Comparison of ENCODE assay signal across 15 mouse cellular contexts in genomic region chr19:53839837-53840236, GRCm38 (mm10). TPM values are rescaled to one million over a fixed set of nuclear protein-coding genes. Genes with fewer than 3 reads are reported as not detected.
DNase-seq lines count a peak whose midpoint lies in the region; ATAC-seq lines count a peak whose summit lies in the region.
"Had no signal": no experiment of that assay in that cellular context is flagged by ENCODE, and none has a peak within 500 bp of the region (broad histone marks: within the 10 kb centered on the region; RNA-seq: fewer than 3 reads in every experiment).

No protein-coding gene starts in this region.

- no peak overlapping the region for H3K4me3 ChIP-seq in hindbrain, embryonic 15.5 days
- no peak overlapping the region for H3K4me3 ChIP-seq in hindbrain, embryonic 11.5 days (ENCODE audit: low read depth, low read length)
- H3K4me3 ChIP-seq in embryonic facial prominence, embryonic 14.5 days (ENCODE audit: low read depth, low read length): no peak overlapping the region
- H3K4me3 ChIP-seq in forebrain, embryonic 14.5 days (ENCODE audit: low read depth, low read length): no peak overlapping the region
- H3K4me3 ChIP-seq in midbrain, embryonic 16.5 days (ENCODE audit: low read depth, low read length): no peak overlapping the region
- H3K4me3 ChIP-seq: intestine, embryonic 15.5 days; stomach, embryonic 15.5 days had no signal

- H3K9me3 ChIP-seq in hindbrain, embryonic 15.5 days: no peaks in the 10 kb centered on the region
- no peaks in the 10 kb centered on the region for H3K9me3 ChIP-seq in hindbrain, embryonic 11.5 days (ENCODE audit: control insufficient read depth, low read length)
- H3K9me3 ChIP-seq in embryonic facial prominence, embryonic 14.5 days (ENCODE audit: control insufficient read depth, low read length): no peaks in the 10 kb centered on the region
- no peaks in the 10 kb centered on the region for H3K9me3 ChIP-seq in forebrain, embryonic 14.5 days (replicated peaks; ENCODE audit: control insufficient read depth, low read length)
- H3K9me3 ChIP-seq in midbrain, embryonic 16.5 days (replicated peaks; ENCODE audit: control insufficient read depth, low read length, poor library complexity, severe bottlenecking): no peaks in the 10 kb centered on the region
- H3K9me3 ChIP-seq: intestine, embryonic 15.5 days; stomach, embryonic 15.5 days had no signal

- DNase-seq in hindbrain, embryonic 11.5 days (ENCODE audit: low spot score): no peak
- peak; percentile 34 for DNase-seq in embryonic facial prominence, embryonic 14.5 days (ENCODE audit: low spot score)
- peak; percentile 83 for DNase-seq in forebrain, embryonic 14.5 days (ENCODE audit: low spot score)
- DNase-seq in heart, adult 8-10 months (ENCODE audit: low spot score): no peak
- DNase-seq in kidney, postnatal 14 days: no peak
- DNase-seq: heart, adult 11 months; heart, postnatal 10 days; kidney, postnatal 36 days; right cerebral cortex, postnatal 4 days; thymus, postnatal 4 days had no signal

- H3K27me3 ChIP-seq in hindbrain, embryonic 15.5 days: no peaks in the 10 kb centered on the region
- no peaks in the 10 kb centered on the region for H3K27me3 ChIP-seq in hindbrain, embryonic 11.5 days (ENCODE audit: control insufficient read depth, insufficient read depth, low read length)
- H3K27me3 ChIP-seq in embryonic facial prominence, embryonic 14.5 days (replicated peaks; ENCODE audit: control insufficient read depth, insufficient read depth, low read length): no peaks in the 10 kb centered on the region
- H3K27me3 ChIP-seq in forebrain, embryonic 14.5 days (replicated peaks; ENCODE audit: control insufficient read depth, insufficient read depth, low read length): no peaks in the 10 kb centered on the region
- H3K27me3 ChIP-seq in midbrain, embryonic 16.5 days (ENCODE audit: control insufficient read depth, insufficient read depth, low read depth, low read length): no peaks in the 10 kb centered on the region
- H3K27me3 ChIP-seq: intestine, embryonic 15.5 days; stomach, embryonic 15.5 days had no signal

- peaks cover 8% of the 10 kb centered on the region; the same call in 1 of the 2 replicates for H3K4me1 ChIP-seq in hindbrain, embryonic 15.5 days (replicated peaks)
- H3K4me1 ChIP-seq in hindbrain, embryonic 11.5 days (replicated peaks; ENCODE audit: control insufficient read depth, insufficient read depth, low read length): no peaks in the 10 kb centered on the region
- H3K4me1 ChIP-seq in embryonic facial prominence, embryonic 14.5 days (ENCODE audit: control insufficient read depth, insufficient read depth, low read length): peaks cover 21% of the 10 kb centered on the region; the same call in 1 of the 2 replicates
- peaks cover 19% of the 10 kb centered on the region for H3K4me1 ChIP-seq in forebrain, embryonic 14.5 days (ENCODE audit: control insufficient read depth, insufficient read depth, low read length)
- H3K4me1 ChIP-seq in midbrain, embryonic 16.5 days (ENCODE audit: control insufficient read depth, insufficient read depth, low read length): no peaks in the 10 kb centered on the region
- H3K4me1 ChIP-seq: stomach, embryonic 15.5 days had no signal

- 39% methylated on average over 6 of the region's 6 CpGs for whole genome bisulfite sequencing in hindbrain, embryonic 15.5 days
- 52% methylated on average over 6 of the region's 6 CpGs for WGBS in hindbrain, embryonic 11.5 days
- WGBS in embryonic facial prominence, embryonic 14.5 days: 50% methylated on average over 6 of the region's 6 CpGs
- 21% methylated on average over 6 of the region's 6 CpGs for WGBS in forebrain, embryonic 14.5 days
- WGBS in midbrain, embryonic 16.5 days: 19% methylated on average over 6 of the region's 6 CpGs

- ATAC-seq in hindbrain, embryonic 15.5 days (ENCODE audit: low FRiP score, low read depth): 0 out of 2 replicates have a peak, but pooled peaks have one; percentile 38
- ATAC-seq in hindbrain, embryonic 11.5 days (ENCODE audit: low FRiP score): no peak
- ATAC-seq in embryonic facial prominence, embryonic 14.5 days (ENCODE audit: low read depth): no peak
- ATAC-seq in forebrain, embryonic 14.5 days: peak; percentile 80
- peak; percentile 60; the same call in 1 of the 2 replicates for ATAC-seq in midbrain, embryonic 16.5 days
- ATAC-seq: CD4-positive, CD25-positive, alpha-beta regulatory T cell, adult 4 months; intestine, embryonic 15.5 days had no signal

- no peaks in the 10 kb centered on the region for H3K36me3 ChIP-seq in hindbrain, embryonic 15.5 days
- no peaks in the 10 kb centered on the region for H3K36me3 ChIP-seq in hindbrain, embryonic 11.5 days (ENCODE audit: control insufficient read depth, insufficient read depth, low read length)
- H3K36me3 ChIP-seq in embryonic facial prominence, embryonic 14.5 days (ENCODE audit: control insufficient read depth, insufficient read depth, low read length): no peaks in the 10 kb centered on the region
- H3K36me3 ChIP-seq in forebrain, embryonic 14.5 days (ENCODE audit: control insufficient read depth, insufficient read depth, low read length): no peaks in the 10 kb centered on the region
- H3K36me3 ChIP-seq in midbrain, embryonic 16.5 days (ENCODE audit: control insufficient read depth, insufficient read depth, low read length): no peaks in the 10 kb centered on the region
- H3K36me3 ChIP-seq: intestine, embryonic 15.5 days; stomach, embryonic 15.5 days had no signal

- H3K27ac ChIP-seq in hindbrain, embryonic 15.5 days (replicated peaks): no peak overlapping the region
- H3K27ac ChIP-seq in hindbrain, embryonic 11.5 days (ENCODE audit: low read depth, low read length): no peak overlapping the region
- peak overlapping the region; percentile 49; the same call in 1 of the 2 replicates for H3K27ac ChIP-seq in embryonic facial prominence, embryonic 14.5 days (replicated peaks; ENCODE audit: low read depth, low read length)
- H3K27ac ChIP-seq in forebrain, embryonic 14.5 days (ENCODE audit: low read depth, low read length): no peak overlapping the region
- no peak overlapping the region for H3K27ac ChIP-seq in midbrain, embryonic 16.5 days (ENCODE audit: low read length)
- H3K27ac ChIP-seq: intestine, embryonic 15.5 days; stomach, embryonic 15.5 days had no signal

- H3K9ac ChIP-seq in hindbrain, embryonic 15.5 days: no peak overlapping the region
- H3K9ac ChIP-seq in hindbrain, embryonic 11.5 days (ENCODE audit: low read depth, low read length): no peak overlapping the region
- no peak overlapping the region for H3K9ac ChIP-seq in embryonic facial prominence, embryonic 14.5 days (ENCODE audit: low read depth, low read length)
- no peak overlapping the region for H3K9ac ChIP-seq in forebrain, embryonic 14.5 days (ENCODE audit: low read length)
- H3K9ac ChIP-seq in midbrain, embryonic 16.5 days (ENCODE audit: low read depth, low read length): no peak overlapping the region
- H3K9ac ChIP-seq: intestine, embryonic 15.5 days; stomach, embryonic 15.5 days had no signal

- H3K4me2 ChIP-seq in hindbrain, embryonic 15.5 days: no peak overlapping the region
- no peak overlapping the region for H3K4me2 ChIP-seq in hindbrain, embryonic 11.5 days (replicated peaks; ENCODE audit: low read depth, low read length)
- H3K4me2 ChIP-seq in embryonic facial prominence, embryonic 14.5 days (ENCODE audit: low read depth, low read length): no peak overlapping the region
- no peak overlapping the region for H3K4me2 ChIP-seq in forebrain, embryonic 14.5 days (ENCODE audit: low read length)
- no peak overlapping the region for H3K4me2 ChIP-seq in midbrain, embryonic 16.5 days (ENCODE audit: low read length)
- H3K4me2 ChIP-seq: intestine, embryonic 15.5 days; stomach, embryonic 15.5 days had no signal

RNA-seq across cellular contexts. Expression of gene Pdcd4, which starts 52.2 kb away (rescaled TPM):
- 58.0 and 60.4 TPM in 2 replicates for polyA plus RNA-seq in hindbrain, embryonic 15.5 days (2015; fragmentation: Nextera tagmentation; extraction: Ambion mirVana)
- polyA plus RNA-seq in hindbrain, embryonic 11.5 days (2014; fragmentation: Nextera tagmentation; extraction: Ambion mirVana): 66.9 and 82.4 TPM in 2 replicates
- polyA plus RNA-seq in embryonic facial prominence, embryonic 14.5 days (2014; fragmentation: Nextera tagmentation; extraction: Ambion mirVana): 80.5 and 87.2 TPM in 2 replicates
- 62.1 and 75.4 TPM in 2 replicates for polyA plus RNA-seq in forebrain, embryonic 14.5 days (2014; fragmentation: Nextera tagmentation; extraction: Ambion mirVana)
- 65.1 and 69.8 TPM in 2 replicates for polyA plus RNA-seq in midbrain, embryonic 16.5 days (2015; fragmentation: Nextera tagmentation; extraction: Ambion mirVana)
- total RNA-seq in heart, adult 8-10 months (2022): 10 to 100 TPM; 18.3 to 28.1 (median 23.4) TPM

Comparison
In these comparisons a context has a peak if more than half of its experiments do, and no peak if none do; other contexts are left out.
1. ATAC-seq: peak in hindbrain, embryonic 15.5 days (single experiment), forebrain, embryonic 14.5 days (single experiment) and midbrain, embryonic 16.5 days (single experiment); none in hindbrain, embryonic 11.5 days (single experiment) and embryonic facial prominence, embryonic 14.5 days (single experiment).
2. DNase-seq: peak in embryonic facial prominence, embryonic 14.5 days (single experiment) and forebrain, embryonic 14.5 days (single experiment); none in hindbrain, embryonic 11.5 days (single experiment), heart, adult 8-10 months (single experiment) and kidney, postnatal 14 days (single experiment).